Mouse (Mus musculus) liver, embryonic 16.5 days (tissue): ENCODE data around the gene Efcab12. TPM values are rescaled to one million over a fixed set of nuclear protein-coding genes. Genes with fewer than 3 reads are reported as not detected.

ENCODE experiments used
- ATAC-seq: fragments of 200-750 bp; cut with Nextera tagmentation; 2 replicates; pipeline ENCODE4 v1.8.0; 2017; ENCODE audit warnings: low read depth, mild to moderate bottlenecking, moderate number of reproducible peaks, moderate library complexity
- H3K27ac ChIP-seq: fragments of 300-500 bp; sonication (generic); 2 replicates; pipeline ENCODE4 v1.5.1; 2014; ENCODE audit warnings: mild to moderate bottlenecking, low read length
- H3K27me3 ChIP-seq: fragments of 300-500 bp; sonication (generic); 2 replicates; pipeline ENCODE4 v1.6.1; 2014; ENCODE audit warnings: low read depth, low read length, mixed read lengths; ENCODE audit not compliant: control insufficient read depth, insufficient read depth
- H3K36me3 ChIP-seq: fragments of 300-500 bp; sonication (generic); 2 replicates; pipeline ENCODE4 v1.6.1; 2014; ENCODE audit warnings: mild to moderate bottlenecking; ENCODE audit not compliant: control insufficient read depth, insufficient read depth
- H3K4me1 ChIP-seq: fragments of 300-500 bp; sonication (generic); 2 replicates; pipeline ENCODE4 v1.6.1; 2014; ENCODE audit warnings: low read depth, low read length, mixed read lengths; ENCODE audit not compliant: control insufficient read depth
- H3K4me2 ChIP-seq: fragments of 300-500 bp; sonication (generic); 2 replicates; pipeline ENCODE4 v1.6.1; 2014; ENCODE audit warnings: low read depth, low read length, mixed read lengths
- H3K4me3 ChIP-seq: fragments of 300-500 bp; sonication (generic); 2 replicates; pipeline ENCODE4 v1.5.1; 2014; ENCODE audit warnings: low read depth, mild to moderate bottlenecking, low read length
- H3K9ac ChIP-seq: fragments of 300-500 bp; sonication (generic); 2 replicates; pipeline ENCODE4 v1.6.1; 2014; ENCODE audit warnings: low read depth, low read length
- H3K9me3 ChIP-seq: fragments of 300-500 bp; sonication (generic); replicated peaks from 2 replicates; pipeline ENCODE4 v1.6.1; 2016; ENCODE audit warnings: low read length; ENCODE audit not compliant: control insufficient read depth
- WGBS: fragments of 180-500 bp; shearing (Covaris S2); extraction: QIAGEN DNeasy Blood & Tissue Kit; methylation state at CpG from one replicate; pipeline ENCODE4 v1.1.7; 2014; ENCODE audit not compliant: insufficient replicate concordance; 5-methylcytosine and 5-hydroxymethylcytosine counted together
- polyA plus RNA-seq: library from polyadenylated mRNA; unstranded; fragments of >200 nt; fragmentation: Nextera tagmentation; extraction: Ambion mirVana; gene quantifications from 2 replicates; pipeline ENCODE4 v1.2.1, GENCODE M21; 2015

Gene Efcab12
- polyA plus RNA-seq, 1 experiment from 2014 or later, result 0.08 TPM

DNA sequence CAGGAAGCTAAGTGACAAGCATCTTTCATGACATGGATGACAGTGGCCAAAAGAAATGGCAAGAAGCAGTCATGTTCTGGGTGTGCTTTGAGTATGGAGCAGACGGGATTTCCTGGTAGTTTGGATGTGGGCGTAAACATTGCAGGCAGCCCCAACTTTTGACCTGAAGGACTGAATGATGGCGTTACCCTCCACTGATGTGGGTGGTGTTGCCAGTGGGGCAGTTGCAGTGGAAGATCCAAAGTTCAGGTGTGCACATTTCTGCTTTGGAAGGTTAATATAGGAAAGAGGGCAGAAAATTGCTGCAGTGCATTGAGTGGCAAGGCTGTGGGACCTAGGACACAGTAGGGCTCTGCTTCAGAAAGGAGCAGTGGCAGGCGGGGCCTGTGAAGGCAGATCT, 27.0 kb upstream of the Efcab12 start:
- H3K9me3 ChIP-seq, result no peaks in the 10 kb centered on the region
- no peak overlapping the region for H3K4me2 ChIP-seq
- H3K27me3 ChIP-seq, result no peaks in the 10 kb centered on the region
- H3K27ac ChIP-seq, result no peak overlapping the region
- no peak overlapping the region for H3K4me3 ChIP-seq
- ATAC-seq, result peak; percentile 19; the same call in 1 of the 2 replicates
- WGBS, result 62% methylated on average over 4 of the region's 4 CpGs
- no peak overlapping the region for H3K9ac ChIP-seq
- no peaks in the 10 kb centered on the region for H3K36me3 ChIP-seq
- H3K4me1 ChIP-seq, result no peaks in the 10 kb centered on the region

DNA sequence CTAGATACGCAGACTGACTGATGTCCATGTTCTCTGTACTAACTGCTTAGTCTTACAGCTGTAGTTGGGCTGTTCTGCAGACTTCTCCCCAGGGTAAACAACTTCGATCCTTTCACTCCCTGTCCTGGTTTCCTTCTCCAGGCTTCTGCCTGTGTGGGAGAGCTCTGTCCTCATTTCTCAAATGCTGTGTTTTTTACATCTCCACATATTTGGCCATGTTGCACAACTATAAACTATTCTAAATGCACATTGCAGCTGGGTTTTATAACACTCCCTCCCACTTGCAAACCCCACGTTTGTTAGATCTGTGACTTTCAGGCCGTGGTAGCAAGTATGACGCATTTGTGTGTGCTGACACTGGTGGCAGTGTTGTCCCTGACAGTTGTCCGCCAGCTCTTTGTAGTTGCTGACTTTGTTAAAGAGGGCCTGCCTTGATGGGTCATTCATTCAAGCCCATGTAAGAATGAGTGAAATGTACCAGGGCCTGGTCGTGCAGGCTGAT, 25.2 kb upstream of the Efcab12 start:
- 51% methylated on average over 7 of the region's 7 CpGs for WGBS
- Histone ChIP-seq H3K9ac (no peak overlapping the region), H3K4me3 (no peak overlapping the region), H3K36me3 (no peaks in the 10 kb centered on the region), H3K4me2 (no peak overlapping the region), H3K9me3 (no peaks in the 10 kb centered on the region), H3K27ac (no peak overlapping the region), H3K27me3 (no peaks in the 10 kb centered on the region), H3K4me1 (no peaks in the 10 kb centered on the region; the same call in 1 of the 2 replicates)
- ATAC-seq, result no peak

DNA sequence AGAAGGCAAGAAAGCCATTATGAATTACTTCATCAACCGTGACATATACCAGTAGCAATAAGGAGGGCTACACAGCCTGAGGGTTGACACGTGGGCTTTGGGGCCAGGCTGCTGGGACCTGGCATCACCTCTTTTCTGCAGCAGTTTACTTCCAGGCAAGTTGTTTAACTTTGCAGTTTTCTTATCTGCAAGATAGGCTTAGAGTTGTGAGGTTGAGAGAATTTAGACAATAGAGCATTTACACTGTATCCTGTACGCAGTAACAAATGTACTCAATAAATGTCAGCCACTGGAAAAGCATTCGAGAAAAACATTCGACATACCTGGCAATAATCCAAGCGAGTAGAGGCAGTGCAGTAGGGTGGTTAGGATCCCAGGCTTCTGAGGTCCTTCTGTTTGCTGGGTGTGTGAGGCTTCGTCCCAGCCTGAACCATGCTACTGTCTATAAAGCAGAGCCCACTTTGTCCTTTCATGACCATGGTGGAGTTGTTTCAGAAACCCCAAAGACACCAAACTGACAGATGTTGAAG, 21.9 kb upstream of the Efcab12 start:
- Histone ChIP-seq H3K27ac (no peak overlapping the region), H3K9me3 (no peaks in the 10 kb centered on the region), H3K4me2 (no peak overlapping the region), H3K36me3 (no peaks in the 10 kb centered on the region), H3K9ac (no peak overlapping the region), H3K4me1 (no peaks in the 10 kb centered on the region; the same call in 1 of the 2 replicates), H3K27me3 (no peaks in the 10 kb centered on the region), H3K4me3 (no peak overlapping the region)
- ATAC-seq, result 0 out of 2 replicates have a peak, but pooled peaks have one; percentile 17
- 51% methylated on average over 7 of the region's 7 CpGs for WGBS

DNA sequence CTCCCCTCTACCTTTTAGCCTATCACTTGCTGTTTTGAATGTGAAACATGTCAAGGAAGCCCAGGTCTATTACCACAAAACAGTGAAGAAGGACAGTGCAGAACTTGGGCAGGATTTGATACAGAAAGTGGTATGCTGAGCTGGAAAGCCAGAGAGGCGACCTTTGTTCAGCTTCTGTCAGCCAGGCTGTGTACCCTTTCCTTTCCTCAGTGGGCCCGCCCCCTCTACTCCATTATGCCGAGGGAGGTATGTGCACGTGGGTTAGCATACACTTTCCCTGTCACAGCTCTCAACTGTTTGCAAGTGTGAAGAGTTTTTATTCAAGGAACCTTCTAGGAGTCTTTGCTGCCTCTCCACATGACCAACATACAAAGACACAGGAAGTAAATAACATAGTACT, 21.0 kb upstream of the Efcab12 start:
- Histone ChIP-seq H3K9me3 (no peaks in the 10 kb centered on the region), H3K4me3 (no peak overlapping the region), H3K36me3 (no peaks in the 10 kb centered on the region), H3K27me3 (no peaks in the 10 kb centered on the region), H3K4me2 (no peak overlapping the region), H3K4me1 (no peaks in the 10 kb centered on the region; the same call in 1 of the 2 replicates), H3K27ac (no peak overlapping the region), H3K9ac (no peak overlapping the region)
- 20% methylated on average over 4 of the region's 4 CpGs for WGBS
- peak; percentile 68 for ATAC-seq

DNA sequence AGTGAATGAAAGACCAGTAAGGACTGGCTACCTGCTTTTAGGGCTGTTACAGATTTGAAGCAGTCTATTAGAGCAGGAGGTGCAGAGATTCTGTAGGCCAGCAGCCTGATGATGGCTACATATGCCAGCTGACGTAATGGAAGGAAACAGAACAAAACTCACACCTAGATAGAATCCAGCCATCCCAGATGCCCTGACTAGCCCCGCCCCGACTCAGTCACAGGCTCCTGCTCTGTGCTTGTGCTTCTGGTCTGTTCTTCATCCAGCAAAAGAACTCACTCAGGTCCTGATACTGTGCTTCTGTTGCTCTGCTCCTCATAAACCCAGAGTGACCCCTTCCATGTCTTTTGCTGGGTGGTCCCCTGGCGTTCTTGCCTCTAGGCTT, 18.1 kb upstream of the Efcab12 start:
- Histone ChIP-seq H3K27me3 (no peaks in the 10 kb centered on the region), H3K9ac (no peak overlapping the region), H3K36me3 (no peaks in the 10 kb centered on the region), H3K4me1 (peaks cover 18% of the 10 kb centered on the region), H3K27ac (no peak overlapping the region), H3K4me3 (no peak overlapping the region), H3K4me2 (no peak overlapping the region), H3K9me3 (no peaks in the 10 kb centered on the region)
- 61% methylated on average over 4 of the region's 4 CpGs for WGBS
- ATAC-seq, result no peak

DNA sequence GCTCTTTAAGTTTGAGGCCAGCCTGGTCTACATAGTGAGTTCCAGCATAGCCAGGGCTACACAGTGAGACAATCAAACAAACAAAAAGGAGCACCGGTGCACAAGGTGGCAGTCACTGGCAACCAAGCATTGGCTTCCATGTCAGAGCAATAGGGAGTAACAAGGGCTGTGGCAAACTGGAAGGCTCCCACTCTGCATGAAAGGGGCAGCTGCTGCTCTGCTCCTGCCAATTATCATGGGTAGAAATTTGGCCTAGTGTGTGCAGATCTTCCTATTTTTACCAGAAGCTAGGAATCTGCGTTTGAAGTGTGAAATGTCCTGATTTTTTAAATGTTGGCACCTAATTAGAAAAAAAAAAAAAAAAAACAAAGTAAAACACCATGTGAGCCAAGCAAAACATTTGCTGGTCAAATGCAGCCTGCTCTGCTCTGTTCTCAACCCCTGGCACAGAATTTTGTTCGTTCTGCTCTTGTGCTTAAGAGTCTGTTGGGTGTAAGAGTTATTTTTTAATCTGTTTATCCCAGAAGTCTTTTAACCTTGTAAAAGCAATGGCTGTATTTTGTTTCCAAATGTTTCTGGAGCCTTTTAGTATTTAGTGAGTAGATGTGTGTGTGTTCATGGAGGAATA, 17.6 kb upstream of the Efcab12 start:
- ATAC-seq, result no peak
- Histone ChIP-seq H3K4me2 (no peak overlapping the region), H3K9ac (no peak overlapping the region), H3K4me1 (peaks cover 20% of the 10 kb centered on the region), H3K36me3 (no peaks in the 10 kb centered on the region), H3K27ac (no peak overlapping the region), H3K27me3 (no peaks in the 10 kb centered on the region), H3K4me3 (no peak overlapping the region), H3K9me3 (no peaks in the 10 kb centered on the region)
- 64% methylated on average over 3 of the region's 3 CpGs for WGBS

DNA sequence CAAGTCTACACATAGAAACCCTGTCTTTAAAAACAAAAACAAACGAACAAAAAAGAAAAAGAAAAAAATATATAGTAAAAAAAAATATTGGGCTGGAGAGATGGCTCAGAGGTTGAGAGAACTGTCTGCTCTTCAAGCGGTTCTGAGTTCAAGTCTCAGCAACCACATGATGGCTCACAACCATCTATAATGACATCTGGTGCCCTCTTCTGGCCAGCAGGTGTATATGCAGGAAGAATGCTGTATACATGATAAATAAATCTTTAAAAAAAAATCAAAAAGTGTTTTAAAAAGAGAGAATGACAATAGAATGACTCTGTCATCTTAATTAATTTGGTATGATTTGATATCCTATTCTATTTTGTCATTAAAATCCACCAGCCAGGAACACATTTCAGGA, 16.2 kb upstream of the Efcab12 start:
- no peak overlapping the region for H3K4me2 ChIP-seq
- H3K36me3 ChIP-seq, result peaks cover under 1% of the 10 kb centered on the region; the same call in 1 of the 2 replicates
- no peak overlapping the region for H3K9ac ChIP-seq
- H3K27ac ChIP-seq, result no peak overlapping the region
- no peaks in the 10 kb centered on the region for H3K27me3 ChIP-seq
- 57% methylated on average over 2 of the region's 2 CpGs for WGBS
- no peaks in the 10 kb centered on the region for H3K9me3 ChIP-seq
- no peak overlapping the region for H3K4me3 ChIP-seq
- peaks cover 20% of the 10 kb centered on the region for H3K4me1 ChIP-seq
- ATAC-seq, result no peak

DNA sequence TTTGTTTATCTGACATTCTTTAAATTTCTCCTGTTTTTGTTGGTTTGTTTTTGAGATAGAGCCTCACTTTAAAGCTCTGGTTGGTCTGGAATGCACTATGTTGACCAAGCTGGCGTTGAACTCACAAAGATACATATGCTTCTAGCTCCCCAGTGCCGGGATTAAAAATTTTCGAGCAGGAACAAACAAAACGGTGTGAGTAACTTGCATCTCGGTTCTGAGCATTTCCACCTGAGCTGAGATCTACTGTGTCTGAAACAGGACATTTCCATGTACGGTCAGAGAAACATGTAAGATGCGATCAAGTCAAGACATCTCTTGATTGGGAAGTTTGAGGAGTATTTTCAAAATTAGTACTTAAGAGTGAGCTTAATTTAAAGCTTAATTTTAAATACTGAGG, 15.8 kb upstream of the Efcab12 start:
- WGBS, result 54% methylated on average over 7 of the region's 7 CpGs
- Histone ChIP-seq H3K36me3 (peaks cover 4% of the 10 kb centered on the region; the same call in 1 of the 2 replicates), H3K9ac (peak overlapping the region; percentile 63), H3K9me3 (no peaks in the 10 kb centered on the region), H3K4me1 (peaks cover 20% of the 10 kb centered on the region), H3K27me3 (no peaks in the 10 kb centered on the region), H3K27ac (peak overlapping the region; percentile 61), H3K4me3 (peak overlapping the region; percentile 80), H3K4me2 (peak overlapping the region; percentile 82)
- ATAC-seq, result no peak

DNA sequence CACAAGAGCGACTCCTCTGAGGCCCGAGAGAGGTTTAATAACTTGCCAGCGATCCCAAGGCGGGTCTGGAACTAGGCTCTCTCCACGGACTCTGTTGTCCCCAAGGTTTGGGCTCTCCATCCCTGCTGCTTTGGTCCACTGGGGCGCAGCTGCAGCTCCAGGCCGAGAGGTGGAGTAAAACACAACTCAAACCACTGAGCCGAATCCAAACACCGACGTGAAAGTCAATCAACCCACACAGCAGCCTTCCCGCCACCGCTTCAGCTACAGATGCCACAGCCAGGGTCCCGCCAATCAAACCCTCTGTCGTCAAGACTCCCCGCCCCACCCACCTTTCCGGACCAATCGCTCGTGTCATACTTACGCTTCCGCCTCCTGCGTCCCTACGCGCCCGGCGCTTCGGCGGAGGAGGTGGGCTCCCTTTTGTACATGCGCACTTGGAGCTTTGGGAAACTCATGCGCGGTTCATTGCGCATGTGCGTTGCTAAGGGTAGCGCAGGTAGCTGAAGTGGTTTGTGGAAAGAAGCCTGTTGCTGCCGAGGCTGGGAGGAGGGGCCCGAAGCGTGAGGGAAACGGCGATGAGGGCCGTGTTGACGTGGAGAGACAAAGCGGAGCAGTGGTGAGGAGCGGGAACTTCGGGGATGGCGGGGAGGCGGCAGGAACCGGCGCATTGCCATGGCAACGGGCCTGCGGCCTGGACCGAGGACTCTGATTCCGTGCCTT, 15.0 kb upstream of the Efcab12 start, which contains the start of the genes Mbd4 and Ift122:
Gene Mbd4, minus strand, starts transcription at position 281 of the 723 bp plus-strand sequence.
Gene Ift122, plus strand, starts transcription at position 380 of the 723 bp plus-strand sequence.
- Histone ChIP-seq H3K27me3 (no peaks in the 10 kb centered on the region), H3K9me3 (no peaks in the 10 kb centered on the region), H3K9ac (peak within 1 kb of the TSS; percentile 79), H3K4me2 (peak within 1 kb of the TSS; percentile 82), H3K4me3 (peak within 1 kb of the TSS; percentile 80), H3K4me1 (peaks cover 20% of the 10 kb centered on the region), H3K36me3 (peaks cover 9% of the 10 kb centered on the region), H3K27ac (peak within 1 kb of the TSS; percentile 95)
- ATAC-seq, result peak; percentile 98
- WGBS, result under 1% methylated on average over 51 of the region's 51 CpGs
